Comparison of ENCODE assay signal across 13 mouse cellular contexts in the genomic region with DNA sequence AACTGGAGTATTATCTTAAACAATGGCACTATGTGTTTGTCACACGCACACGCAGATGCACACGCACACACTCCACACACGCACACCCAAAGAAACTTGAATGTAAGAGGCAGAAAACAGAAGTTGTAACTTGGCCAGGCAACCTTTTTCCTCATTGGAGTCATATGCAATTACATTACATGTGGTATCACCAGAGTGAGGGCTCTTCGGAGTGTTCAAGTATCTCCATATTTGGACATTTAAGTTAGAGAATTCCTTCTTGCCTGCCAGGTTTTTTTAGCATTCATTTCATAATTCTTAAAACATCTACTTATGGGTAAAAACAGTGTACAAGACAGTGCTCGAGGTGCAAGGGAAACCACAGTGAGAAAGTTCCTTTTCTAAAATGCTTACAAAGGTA.
"Had no signal": no experiment of that assay in that cellular context is flagged by ENCODE, and none has a peak within 500 bp of the region (broad histone marks: within the 10 kb centered on the region; RNA-seq: fewer than 3 reads in every experiment).

No protein-coding gene starts in this region.

- H3K27ac ChIP-seq: limb, embryonic 12.5 days; liver, embryonic 13.5 days; midbrain, embryonic 15.5 days; neural tube, embryonic 12.5 days had no signal

- DNase-seq: kidney, adult 8-10 months; kidney, postnatal 36 days; layer of hippocampus, adult 9-11 months; layer of hippocampus, postnatal 36 days; liver; liver, embryonic 13.5 days; liver, postnatal 0 days had no signal

- H3K36me3 ChIP-seq: limb, embryonic 12.5 days; liver, embryonic 13.5 days; midbrain, embryonic 15.5 days; neural tube, embryonic 12.5 days had no signal

- ATAC-seq: intestine, postnatal 0 days; liver, postnatal 0 days; midbrain, embryonic 15.5 days had no signal

- H3K27me3 ChIP-seq: limb, embryonic 12.5 days; midbrain, embryonic 15.5 days; neural tube, embryonic 12.5 days had no signal

- H3K4me3 ChIP-seq: limb, embryonic 12.5 days; liver, embryonic 13.5 days; megakaryocyte, embryonic 14.5 days; midbrain, embryonic 15.5 days; neural tube, embryonic 12.5 days had no signal

- H3K9ac ChIP-seq: limb, embryonic 12.5 days; liver, embryonic 13.5 days; liver, postnatal 0 days; midbrain, embryonic 15.5 days; neural tube, embryonic 12.5 days had no signal

- H3K9me3 ChIP-seq: limb, embryonic 12.5 days; liver, embryonic 13.5 days; megakaryocyte, embryonic 14.5 days; midbrain, embryonic 15.5 days; neural tube, embryonic 12.5 days had no signal

- H3K4me2 ChIP-seq: limb, embryonic 12.5 days; liver, embryonic 13.5 days; midbrain, embryonic 11.5 days; midbrain, embryonic 15.5 days; neural tube, embryonic 12.5 days had no signal
